Mouse (Mus musculus) ES-CJ7 (cell line): ENCODE results near the gene Insl5.
A peak's percentile ranks its signal among the peaks of the same experiment; 100 is the strongest.

Source experiments
- DNase-seq: peaks from one replicate; pipeline ENCODE4 v3.0.0; 2011; ENCODE audit warnings: low read depth, low spot score

Insl5 gene

DNA sequence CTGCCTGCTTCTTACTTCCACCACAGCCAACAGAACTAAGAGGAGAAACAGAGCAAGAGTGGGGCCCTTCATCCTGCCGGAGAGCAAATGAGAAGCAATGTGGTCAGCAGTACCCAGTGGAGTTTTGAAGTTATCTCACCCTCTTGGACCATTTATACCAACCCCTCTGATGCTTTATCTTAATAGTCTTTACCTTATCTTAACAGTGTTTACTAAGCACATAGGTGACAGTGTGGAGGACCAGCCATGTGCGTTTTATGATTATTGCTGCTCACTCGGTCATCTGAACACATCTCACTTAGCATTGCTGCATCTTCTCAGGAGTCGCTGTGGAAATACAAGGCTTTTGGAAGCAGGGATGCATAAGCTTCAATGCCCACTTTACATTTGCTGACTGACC is at the start of gene Insl5:
Insl5 (minus strand) TSS at position 222 of the 400 bp plus-strand sequence.
- DNase-seq: no peak

DNA sequence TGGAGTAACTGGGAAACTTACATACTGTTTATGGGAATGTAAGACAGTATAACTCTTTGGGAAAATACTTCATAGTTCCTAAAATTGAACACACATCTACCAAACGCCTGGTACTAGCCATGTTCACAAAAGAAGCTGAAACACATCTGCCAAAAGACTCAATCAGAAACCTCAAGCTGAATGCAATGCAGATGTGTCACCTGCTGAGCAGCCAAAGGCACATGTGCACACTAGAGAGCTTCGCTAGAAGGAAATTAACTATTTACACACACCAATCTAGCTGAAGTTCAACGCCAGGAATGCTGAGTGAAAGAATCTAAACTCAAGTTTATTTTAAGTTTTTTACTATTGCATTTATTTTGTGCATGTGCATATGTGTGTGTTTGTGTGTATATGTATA is 44.0 kb upstream of the Insl5 start:
- no peak for DNase-seq

DNA sequence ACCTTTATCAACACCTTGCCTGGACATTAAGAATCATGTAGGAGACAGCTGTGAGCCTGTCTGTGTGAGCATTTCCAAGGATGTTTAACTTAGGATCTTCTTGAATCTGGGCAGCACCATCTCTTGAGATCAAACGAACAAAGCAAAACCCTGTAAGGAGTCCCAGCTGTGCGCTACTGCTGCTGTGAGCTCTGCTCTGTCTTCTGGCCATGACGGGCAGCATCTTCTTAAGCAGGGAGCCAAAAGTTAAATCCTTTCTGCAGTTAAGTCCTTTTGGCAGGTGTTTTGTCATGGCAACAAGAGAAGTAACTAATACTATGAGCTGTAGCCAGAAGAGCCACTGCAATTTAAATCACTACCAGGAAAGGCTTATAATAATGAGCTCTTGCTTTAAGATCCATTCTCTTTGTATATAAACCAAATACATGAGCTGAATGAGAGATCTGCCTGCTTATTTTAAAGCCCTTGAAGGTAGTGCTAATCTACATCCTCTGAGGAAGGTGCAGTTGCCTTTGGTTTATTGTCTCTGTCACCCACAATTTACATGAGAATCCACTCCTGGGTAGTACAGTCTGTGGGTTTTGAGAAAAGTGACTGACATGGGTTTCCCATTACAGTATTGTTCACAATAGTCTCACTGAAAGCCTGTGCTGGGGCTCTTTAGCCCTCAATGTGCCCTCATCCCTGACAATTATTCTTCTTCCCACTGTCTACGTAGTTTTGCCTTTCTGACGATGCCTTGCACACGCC is 41.4 kb upstream of the Insl5 start:
- DNase-seq: peak; percentile 37

DNA sequence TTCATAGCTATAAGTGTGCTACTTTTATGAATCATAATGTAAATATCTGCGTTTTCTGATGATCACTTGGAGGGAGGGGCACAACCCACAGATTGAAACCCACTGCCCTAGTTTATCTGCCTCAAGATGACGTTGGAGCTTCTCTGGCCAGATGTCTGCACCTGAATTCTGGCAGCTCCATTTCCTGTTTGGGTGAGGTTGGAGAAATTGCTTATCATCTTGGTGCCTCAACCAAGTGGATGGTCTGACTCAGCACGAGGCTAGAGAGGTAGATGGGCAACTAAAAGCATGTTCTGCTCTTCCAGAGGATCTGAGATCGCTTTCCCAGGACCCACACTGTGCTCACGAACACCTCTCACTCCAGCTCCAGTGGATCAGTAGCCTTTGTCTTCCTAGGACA is 38.3 kb upstream of the Insl5 start:
- DNase-seq: no peak

DNA sequence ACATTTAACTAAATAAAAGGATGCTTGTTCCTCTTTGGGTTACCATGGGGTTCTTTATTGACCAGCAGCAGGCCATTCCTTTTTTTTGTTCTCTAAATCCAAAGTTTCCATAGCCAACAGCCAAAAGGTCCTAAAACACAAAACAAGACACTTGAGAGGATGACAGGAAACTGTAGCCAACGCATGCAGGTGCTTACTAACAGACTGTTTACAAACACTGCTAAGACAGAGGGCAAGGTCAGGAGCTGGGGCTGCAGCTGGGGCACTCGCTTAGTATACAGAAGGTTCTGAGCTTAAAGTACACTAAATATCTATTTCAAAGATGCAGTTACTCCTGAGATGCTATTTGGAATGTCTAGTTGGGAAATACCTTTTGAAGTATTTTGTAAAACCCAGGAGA is 37.8 kb upstream of the Insl5 start:
- DNase-seq: no peak

DNA sequence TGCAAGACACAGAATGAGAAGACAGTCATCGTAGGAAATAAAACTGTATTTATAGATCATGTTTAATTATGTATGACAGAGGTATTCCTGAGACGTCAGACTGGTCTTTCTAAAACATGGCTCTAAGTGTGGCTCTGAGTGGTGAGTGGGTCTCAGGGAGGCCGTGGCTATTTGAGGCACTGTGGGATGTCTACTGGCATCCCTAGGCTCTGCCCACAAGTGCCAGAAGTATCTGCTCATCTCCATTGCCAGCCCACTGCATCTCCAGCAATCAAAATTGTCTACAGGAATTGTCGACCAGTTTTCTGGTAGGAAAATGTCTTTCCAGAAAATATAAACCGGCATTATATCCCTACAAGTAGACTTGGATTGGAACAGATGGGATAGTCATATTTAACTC is 30.3 kb upstream of the Insl5 start:
- DNase-seq: no peak

DNA sequence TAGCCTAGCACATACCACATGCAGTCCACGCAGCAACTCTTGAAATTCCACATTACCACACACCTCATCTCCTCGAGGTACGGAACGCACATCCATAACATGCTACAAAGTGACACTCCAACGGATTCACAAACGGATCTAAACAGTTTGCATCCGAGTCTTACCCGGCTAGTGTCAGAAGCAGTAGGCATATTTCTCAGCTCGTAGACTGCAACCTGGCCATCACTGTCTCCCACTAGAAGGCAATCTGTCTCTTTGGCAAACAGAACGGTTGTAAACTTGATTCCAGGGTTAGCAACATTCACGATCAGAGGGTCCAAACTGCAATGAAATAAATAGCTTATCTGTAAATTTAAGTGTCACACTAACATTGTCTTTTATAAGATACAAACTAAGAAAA is 21.4 kb upstream of the Insl5 start:
- no peak for DNase-seq

DNA sequence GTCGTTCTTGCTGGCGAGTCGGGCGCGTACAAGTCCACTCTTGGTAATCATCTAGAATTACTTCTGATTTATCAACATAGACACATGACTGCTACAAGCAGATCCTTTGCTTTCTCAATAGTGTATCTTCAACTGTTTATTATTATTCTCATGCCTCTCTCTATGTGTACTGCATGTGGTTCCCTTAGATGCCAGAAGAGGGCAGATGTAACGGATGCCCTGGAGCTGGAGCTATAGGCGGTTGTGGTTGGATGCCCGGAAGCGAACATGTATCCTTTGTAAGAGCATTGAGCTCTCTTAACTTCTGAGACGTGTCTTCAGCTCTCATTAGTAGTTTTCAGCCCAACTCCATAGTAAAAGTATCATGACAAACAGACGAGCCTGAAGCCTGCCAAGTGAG is 16.4 kb upstream of the Insl5 start:
- peak; percentile 18 for DNase-seq

DNA sequence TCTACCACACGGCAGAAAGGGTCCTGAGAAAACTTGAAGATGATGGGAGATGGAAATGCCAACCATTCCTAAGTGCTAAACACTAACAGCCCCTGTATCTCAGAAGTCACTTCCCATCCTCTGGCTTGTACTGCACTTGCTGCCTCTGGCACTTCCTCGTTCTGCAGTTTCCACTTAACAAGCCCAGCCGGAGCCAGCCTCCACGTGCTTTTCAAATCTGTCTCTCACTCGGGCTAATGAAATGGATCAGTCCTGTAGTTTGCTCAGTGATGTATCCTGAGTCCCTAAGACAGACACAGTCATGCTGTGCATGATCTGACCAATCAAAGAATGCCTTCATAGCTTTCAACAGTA is 13.2 kb upstream of the Insl5 start:
- DNase-seq: no peak

DNA sequence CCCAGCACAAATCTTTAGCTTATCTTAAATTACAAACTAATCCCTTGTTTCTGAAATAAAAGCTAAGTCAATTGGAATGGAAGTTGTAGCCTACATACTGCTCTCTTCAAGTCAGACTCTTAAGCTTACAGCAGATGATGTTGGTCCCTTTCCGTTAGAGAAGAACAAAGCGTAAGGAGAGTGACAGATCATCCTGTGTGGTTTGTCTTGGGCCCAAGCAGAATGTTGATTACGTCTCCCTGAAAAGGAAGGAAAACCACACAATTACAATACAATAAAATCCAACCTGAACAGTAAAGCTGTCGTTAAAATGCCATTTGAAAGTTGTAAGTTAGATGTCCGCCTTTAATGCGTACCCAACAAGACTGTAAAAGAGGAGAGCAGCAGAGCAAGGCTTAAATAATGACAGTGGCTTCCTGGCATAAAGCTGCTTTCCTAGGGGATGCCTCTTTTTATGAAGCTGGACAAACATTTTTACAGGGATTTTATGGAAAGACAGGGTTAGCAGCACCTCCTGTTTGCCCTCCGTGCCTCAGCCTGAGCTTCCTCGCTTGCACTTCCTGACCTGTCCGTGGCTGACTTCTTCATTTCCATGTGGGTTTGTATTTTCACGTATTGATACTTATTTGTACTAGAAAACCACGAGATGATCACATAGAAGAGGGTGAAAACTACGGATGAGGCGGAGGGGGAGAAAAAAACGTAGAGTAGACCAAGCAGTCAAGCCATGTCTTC is 12.6 kb upstream of the Insl5 start:
- DNase-seq: no peak

DNA sequence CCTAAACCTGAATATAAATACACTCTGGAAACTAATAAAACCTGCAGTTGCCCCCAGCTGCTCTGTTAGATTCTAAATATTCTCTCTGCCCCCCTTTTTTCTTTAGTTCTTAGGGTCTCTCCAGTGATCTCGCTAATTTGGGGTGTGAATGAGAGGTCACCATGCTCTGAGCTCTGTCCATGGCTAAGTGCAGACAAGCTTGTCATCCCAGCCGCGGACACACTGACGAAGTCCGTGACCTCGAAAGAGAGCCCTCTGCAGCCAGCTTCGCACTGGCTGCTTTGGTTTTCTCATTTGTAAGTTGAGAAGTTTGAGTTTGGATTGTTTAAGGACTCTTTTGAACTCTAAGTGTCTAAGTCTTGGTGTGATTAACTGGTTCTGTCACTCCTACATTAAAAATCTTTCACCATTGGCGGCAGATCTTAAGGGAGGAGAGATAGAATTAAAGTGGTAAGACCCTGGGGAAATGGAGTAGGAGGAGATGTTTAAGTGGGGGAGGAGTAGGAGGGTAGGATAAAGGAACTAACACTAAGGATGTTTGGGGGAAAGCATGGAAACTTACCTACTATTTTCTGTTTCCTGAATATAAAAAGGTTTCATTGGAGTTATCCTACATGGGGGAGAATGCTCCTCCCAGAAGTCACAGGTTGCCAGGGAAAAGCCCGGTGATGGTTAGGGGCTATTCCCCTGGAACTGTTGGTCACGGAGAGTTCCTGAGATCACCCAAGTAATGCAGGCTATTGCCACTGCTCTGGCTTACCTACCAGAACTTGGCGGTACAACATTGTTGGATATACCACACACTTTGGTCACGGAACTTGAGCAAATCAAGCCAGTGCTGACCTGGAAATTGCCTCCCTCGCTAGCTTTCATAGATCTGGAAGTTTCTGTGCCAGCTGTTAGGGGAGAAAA is 1.8 kb upstream of the Insl5 start:
- DNase-seq: no peak

DNA sequence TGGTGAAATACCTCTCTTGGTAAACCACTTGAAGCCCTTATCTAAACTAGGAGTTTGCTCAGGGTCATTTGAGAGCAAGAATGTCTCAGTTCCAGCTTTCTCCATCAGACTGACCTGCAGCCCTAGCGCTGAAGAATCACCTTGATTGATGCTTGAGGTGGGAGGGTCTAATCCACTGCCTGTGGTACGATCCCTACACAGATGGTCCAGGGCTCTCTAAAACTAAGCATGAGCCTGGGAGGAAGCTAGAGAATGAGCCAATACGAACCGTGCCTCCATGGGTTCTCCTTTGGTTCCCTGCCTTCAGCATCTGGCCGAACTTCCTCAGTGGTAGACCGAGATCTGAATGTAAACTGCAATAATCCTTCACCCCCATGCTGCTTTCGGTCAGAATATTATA is 1.1 kb upstream of the Insl5 start:
- no peak for DNase-seq

DNA sequence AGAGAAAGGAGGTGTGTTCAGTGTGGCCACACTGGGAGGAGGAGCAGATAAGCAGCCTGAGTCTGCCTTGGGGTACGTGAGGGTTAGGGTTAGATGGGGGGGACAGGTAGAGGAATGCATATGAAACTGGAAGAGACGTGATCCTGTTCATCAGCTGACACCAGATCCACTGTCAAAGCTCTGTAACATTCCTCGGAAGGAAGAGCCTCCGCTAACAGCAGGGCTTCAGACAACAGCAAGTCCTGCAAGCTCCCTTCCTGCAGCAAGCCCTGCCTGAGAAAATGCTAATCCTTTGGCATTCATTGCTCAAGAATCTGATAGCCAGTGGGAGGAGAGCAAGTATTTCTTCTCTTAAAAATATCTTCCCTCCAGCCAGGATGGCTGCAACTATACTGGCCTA is 13.2 kb downstream of the Insl5 start:
- no peak for DNase-seq

DNA sequence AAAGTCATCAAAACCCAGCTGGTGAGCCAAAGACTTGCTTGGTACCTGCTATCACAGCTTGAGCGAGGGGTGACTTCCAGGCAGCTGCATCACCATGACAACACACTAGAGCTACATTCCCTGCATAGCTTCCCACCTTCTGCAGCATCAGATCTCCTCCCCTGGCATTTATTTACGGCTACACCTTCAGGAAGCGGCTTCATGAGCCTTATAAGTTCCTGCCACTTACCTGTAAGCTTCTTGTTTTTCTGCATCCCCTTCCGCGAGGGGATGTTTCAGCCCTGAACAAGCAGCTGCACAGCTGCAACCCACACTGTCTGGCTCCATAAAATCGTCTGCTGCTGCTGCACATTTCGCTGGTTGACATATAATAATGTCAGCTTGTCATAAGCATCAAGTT is 14.8 kb downstream of the Insl5 start:
- DNase-seq: peak; percentile 21

DNA sequence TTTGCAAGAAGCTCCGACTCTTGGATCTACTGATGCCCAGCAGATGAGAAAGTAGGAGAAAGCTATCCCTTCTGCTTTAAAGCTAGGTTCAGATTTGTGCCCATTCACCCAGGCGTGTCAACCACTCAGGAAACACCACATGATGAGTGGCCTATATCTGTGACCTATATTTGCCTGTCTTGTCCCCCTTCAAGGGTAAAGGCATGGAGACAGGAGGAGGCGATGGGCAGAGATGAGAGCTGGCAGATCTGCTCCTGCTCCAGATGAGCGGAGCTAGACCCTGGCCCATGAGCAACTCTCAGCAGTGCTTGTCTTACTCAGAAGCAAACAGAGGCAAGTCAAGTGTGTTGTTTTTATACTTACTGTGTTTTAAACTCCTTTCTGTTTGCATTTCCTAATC is 15.9 kb downstream of the Insl5 start:
- no peak for DNase-seq

DNA sequence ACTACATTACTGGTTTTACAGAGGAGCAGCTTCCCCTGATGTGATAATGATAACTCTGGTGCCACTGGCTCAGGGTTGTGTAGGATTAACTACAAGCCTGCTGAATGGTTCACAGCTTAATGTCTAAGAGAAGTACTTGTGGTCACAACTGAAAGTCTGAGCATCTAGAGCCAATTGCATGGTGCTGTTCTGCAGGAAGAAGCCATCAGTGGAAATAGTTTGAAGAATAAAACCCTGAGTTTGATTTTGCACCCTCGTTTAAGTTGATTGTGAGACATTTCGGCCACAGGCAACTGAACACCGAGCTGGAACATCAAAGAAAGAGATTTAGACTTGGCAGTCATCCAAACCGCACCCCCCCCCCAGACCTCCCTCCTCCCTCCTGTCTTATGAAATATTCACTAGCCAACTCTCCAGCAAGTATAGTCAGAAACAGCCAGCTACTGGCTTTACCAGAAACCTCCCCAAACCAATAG is 19.7 kb downstream of the Insl5 start:
- DNase-seq: no peak

DNA sequence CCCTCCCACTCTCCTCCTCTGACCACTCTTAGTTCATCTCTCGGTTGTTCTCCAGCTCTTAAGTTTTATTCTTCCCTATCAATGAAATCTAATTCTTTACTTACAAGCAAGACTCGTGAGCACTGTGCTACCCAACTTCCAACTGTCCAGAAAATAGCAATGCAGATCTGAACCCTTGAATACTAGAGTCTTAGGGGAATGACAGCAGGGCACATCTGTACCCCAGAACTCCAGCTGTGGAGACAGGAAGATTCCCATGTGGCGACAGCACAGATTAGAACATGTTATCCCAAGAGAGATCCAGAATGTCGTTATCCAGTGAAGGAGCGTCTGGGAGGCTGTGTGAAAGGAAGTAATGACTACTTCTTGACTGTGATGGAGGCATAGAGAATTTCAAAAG is 20.4 kb downstream of the Insl5 start:
- no peak for DNase-seq

DNA sequence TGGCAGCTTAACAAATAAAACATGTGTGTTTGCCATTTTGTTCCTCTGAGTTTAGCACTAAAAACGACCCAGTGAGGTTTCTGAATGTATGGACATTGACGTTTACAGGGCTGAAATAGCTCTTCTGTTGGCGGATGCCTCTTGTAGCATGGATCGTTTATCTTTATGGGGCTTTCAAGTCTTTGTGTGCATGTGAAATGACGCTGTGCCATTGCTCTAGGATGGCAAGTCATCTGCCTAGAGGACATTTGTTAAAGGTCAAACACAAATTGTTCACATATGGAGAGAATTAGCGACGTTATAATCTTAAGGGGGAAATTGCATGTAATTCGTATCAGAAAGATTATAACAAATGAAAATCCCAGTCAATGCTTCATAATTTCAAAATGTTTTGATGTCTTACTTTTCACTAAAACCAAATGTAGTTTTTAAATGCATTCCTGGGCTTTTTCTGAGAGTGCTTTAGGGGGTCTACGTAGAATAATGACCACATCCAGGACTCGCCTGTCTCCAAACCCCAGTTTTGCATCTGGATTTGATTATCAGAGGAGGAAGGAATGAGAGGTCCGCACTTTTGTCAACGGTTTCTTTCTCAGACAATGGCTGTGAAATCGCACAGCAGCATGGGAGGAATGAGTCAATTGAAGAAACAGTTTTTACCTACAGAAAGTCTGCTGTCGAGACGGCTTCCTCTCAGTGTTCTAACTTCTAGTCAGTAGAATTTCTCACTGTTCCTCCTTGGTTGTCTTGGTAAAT is 21.3 kb downstream of the Insl5 start:
- no peak for DNase-seq

DNA sequence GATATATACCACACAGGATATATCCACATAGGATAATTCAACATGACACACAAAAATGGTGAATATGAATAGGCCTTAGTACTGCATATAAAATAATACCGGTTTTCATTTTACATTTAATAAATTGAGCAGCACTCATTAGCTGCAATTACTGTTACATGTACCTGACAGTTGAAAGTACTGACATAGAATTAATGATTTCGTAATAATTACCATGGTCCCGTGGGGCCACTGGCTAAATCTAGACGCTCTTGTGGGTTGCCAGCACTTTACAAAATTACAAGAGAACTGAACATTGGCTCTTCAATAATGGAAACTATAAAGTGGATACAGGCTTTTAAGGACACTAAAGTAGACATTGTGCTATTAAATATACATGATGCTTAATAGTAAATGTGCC is 22.0 kb downstream of the Insl5 start:
- no peak for DNase-seq

DNA sequence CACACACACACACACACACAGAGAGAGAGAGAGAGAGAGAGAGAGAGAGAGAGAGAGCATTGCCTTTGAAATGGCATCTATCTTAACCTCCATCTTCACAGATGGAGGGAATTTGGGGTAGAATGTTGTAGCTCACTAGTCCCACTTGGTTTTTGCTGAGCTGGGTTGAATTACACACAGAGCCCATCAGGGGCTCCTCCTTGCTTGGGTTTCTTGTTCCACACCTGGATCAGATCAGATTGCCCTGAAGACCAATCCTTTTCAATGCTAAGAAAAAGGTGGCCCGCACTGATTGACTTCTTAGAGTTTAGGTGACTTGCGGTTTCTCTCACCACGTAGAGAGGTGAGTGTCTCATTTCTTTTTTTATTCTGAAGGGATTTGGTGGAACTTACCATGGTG is 35.0 kb downstream of the Insl5 start:
- no peak for DNase-seq

DNA sequence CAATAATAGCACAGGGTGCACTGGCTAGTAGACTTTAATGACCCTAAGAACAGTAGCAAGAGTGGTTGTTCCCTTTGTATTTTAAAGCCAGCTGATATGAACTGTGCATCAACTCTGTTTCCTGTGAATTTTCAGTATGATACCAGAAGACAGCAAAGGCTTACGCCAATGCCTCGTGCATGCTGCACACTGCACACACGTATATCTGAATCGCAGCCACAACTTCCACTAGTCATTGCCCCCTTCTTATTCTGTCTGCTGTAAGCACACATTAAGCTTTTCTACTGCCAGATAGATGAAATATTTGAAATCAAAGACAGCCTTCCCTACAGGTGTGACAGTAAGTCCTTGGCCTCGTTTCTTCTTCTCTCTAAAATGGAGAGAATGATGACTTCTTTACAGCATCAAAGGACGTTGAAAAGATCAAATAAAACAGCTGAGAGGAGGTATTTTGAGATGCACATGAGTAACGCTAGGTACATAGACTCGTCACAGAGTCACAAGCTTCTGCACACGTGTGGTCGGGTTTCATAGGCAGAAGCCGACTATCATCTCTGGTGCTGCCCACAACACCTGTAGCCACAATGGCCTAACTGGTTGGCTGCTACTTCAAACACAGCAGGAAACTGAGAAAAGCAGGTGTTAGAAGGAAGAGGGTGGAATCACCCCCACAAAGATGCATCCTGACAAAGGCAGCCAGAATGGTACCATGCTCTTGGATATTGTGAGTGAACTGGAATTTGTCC is 35.9 kb downstream of the Insl5 start:
- DNase-seq: no peak
